Mouse (Mus musculus): Measurements from ENCODE around the gene Kdm6b. TPM values are rescaled to one million over a fixed set of nuclear protein-coding genes. Genes with fewer than 3 reads are reported as not detected.
"Not testable (repeated sequence)": the region's sequence is repeated elsewhere in the genome, so short reads cannot be mapped to it uniquely, and the experiment has no call there.

Gene Kdm6b
- total and polyA plus RNA-seq, 2 experiments from 2014 or later, result 10.5 to 20.5 TPM

GRCm38 (mm10) chr11:69397581-69398057, 15.9 kb downstream of the Kdm6b start:
- Histone ChIP-seq H3K4me3 (ENCODE audit: low read length) (peak overlapping the region; percentile 21), H3K36me3 (ENCODE audit: insufficient read depth, low read length) (peaks cover 26% of the 10 kb centered on the region), H3K4me2 (ENCODE audit: low read depth, low read length) (peak overlapping the region; percentile 92), H3K9ac (replicated peaks; ENCODE audit: low read length) (peak overlapping the region; percentile 38), H3K4me1 (ENCODE audit: insufficient read depth, low read length) (0 out of 2 replicates have a peak, but pooled peaks cover 3% of the 10 kb centered on the region), H3K9me3 (ENCODE audit: low read length) (no peaks in the 10 kb centered on the region), H3K27me3 (ENCODE audit: insufficient read depth, low read length) (no peaks in the 10 kb centered on the region), H3K27ac (peak overlapping the region; percentile 94)
- TF ChIP-seq CTCF (IDR thresholded peaks at IDR 0.05; ENCODE audit: low read depth), result peak; percentile 43
- 18% methylated on average over 24 of the region's 24 CpGs for WGBS
- DNase-seq (ENCODE audit: low spot score) (peak; percentile 29), ATAC-seq (no peak)

GRCm38 (mm10) chr11:69396772-69397171, 16.7 kb downstream of the Kdm6b start:
- peak overlapping the region; percentile 79; the same call in 1 of the 2 replicates for H3K9ac ChIP-seq (replicated peaks; ENCODE audit: low read length)
- 31% methylated on average over 11 of the region's 11 CpGs for WGBS
- no peak for ATAC-seq

GRCm38 (mm10) chr11:69395634-69396373, 17.7 kb downstream of the Kdm6b start:
- no peak for TF ChIP-seq CTCF (IDR thresholded peaks at IDR 0.05; ENCODE audit: low read depth)
- Histone ChIP-seq H3K4me3 (ENCODE audit: low read length) (peak overlapping the region; percentile 58), H3K36me3 (ENCODE audit: insufficient read depth, low read length) (peaks cover 13% of the 10 kb centered on the region), H3K4me1 (ENCODE audit: insufficient read depth, low read length) (0 out of 2 replicates have a peak, but pooled peaks cover 3% of the 10 kb centered on the region), H3K9me3 (ENCODE audit: low read length) (no peaks in the 10 kb centered on the region), H3K27ac (peak overlapping the region; percentile 94), H3K9ac (replicated peaks; ENCODE audit: low read length) (peak overlapping the region; percentile 79), H3K4me2 (ENCODE audit: low read depth, low read length) (peak overlapping the region; percentile 92), H3K27me3 (ENCODE audit: insufficient read depth, low read length) (no peaks in the 10 kb centered on the region)
- DNase-seq (ENCODE audit: low spot score) (peak; percentile 100), ATAC-seq (peak; percentile 94)
- WGBS, result under 1% methylated on average over 48 of the region's 48 CpGs

More at GRCm38 (mm10) chr11:69396772-69397171, 16.7 kb downstream of the Kdm6b start:
- TF ChIP-seq CTCF (IDR thresholded peaks at IDR 0.05; ENCODE audit: low read depth), result no peak
- Histone ChIP-seq H3K36me3 (ENCODE audit: insufficient read depth, low read length) (peaks cover 20% of the 10 kb centered on the region), H3K4me3 (ENCODE audit: low read length) (peak overlapping the region; percentile 58; the same call in 1 of the 2 replicates), H3K4me1 (ENCODE audit: insufficient read depth, low read length) (0 out of 2 replicates have a peak, but pooled peaks cover 3% of the 10 kb centered on the region), H3K27me3 (ENCODE audit: insufficient read depth, low read length) (no peaks in the 10 kb centered on the region), H3K9me3 (ENCODE audit: low read length) (no peaks in the 10 kb centered on the region), H3K4me2 (ENCODE audit: low read depth, low read length) (peak overlapping the region; percentile 92), H3K27ac (peak overlapping the region; percentile 94; the same call in 1 of the 2 replicates)
- DNase-seq (ENCODE audit: low spot score), result no peak

- H3K4me3 ChIP-seq (ENCODE audit: low read length), result peak within 1 kb of the TSS; percentile 58
- peak within 1 kb of the TSS; percentile 92 for H3K4me2 ChIP-seq (ENCODE audit: low read depth, low read length)
- H3K27me3 ChIP-seq (ENCODE audit: insufficient read depth, low read length); H3K9me3 ChIP-seq (ENCODE audit: low read length); H3K4me1 ChIP-seq (ENCODE audit: insufficient read depth, low read length); H3K36me3 ChIP-seq (ENCODE audit: insufficient read depth, low read length): not testable (repeated sequence)
- WGBS, result under 1% methylated on average over 20 of the region's 24 CpGs
- ATAC-seq, result peak; percentile 85
- H3K27ac ChIP-seq, result peak within 1 kb of the TSS; percentile 94
- H3K9ac ChIP-seq (replicated peaks; ENCODE audit: low read length), result peak within 1 kb of the TSS; percentile 79
- DNase-seq (ENCODE audit: low spot score), result peak; percentile 95
Observed at GRCm38 (mm10) chr11:69395235-69395633, 18.2 kb downstream of the Kdm6b start, which contains the start of the genes Naa38 and Cyb5d1. TSS of gene Naa38 (plus strand) at chr11:69395487. TSS of gene Cyb5d1 (minus strand) at chr11:69395631.

- Histone ChIP-seq H3K4me2 (ENCODE audit: low read depth, low read length) (peak overlapping the region; percentile 92), H3K27ac (peak overlapping the region; percentile 94), H3K4me3 (ENCODE audit: low read length) (peak overlapping the region; percentile 58), H3K9ac (replicated peaks; ENCODE audit: low read length) (peak overlapping the region; percentile 79)
- H3K36me3 ChIP-seq (ENCODE audit: insufficient read depth, low read length); H3K4me1 ChIP-seq (ENCODE audit: insufficient read depth, low read length); H3K27me3 ChIP-seq (ENCODE audit: insufficient read depth, low read length); ATAC-seq; H3K9me3 ChIP-seq (ENCODE audit: low read length): not testable (repeated sequence)
- 1% methylated on average over 31 of the region's 31 CpGs for WGBS
- DNase-seq (ENCODE audit: low spot score), result peak; percentile 25
Observed at GRCm38 (mm10) chr11:69394591-69395167, 18.8 kb downstream of the Kdm6b start.

GRCm38 (mm10) chr11:69390400-69391034, 23.0 kb downstream of the Kdm6b start:
- Histone ChIP-seq H3K4me1 (ENCODE audit: insufficient read depth, low read length) (no peaks in the 10 kb centered on the region), H3K27ac (no peak overlapping the region), H3K27me3 (ENCODE audit: insufficient read depth, low read length) (no peaks in the 10 kb centered on the region), H3K9me3 (ENCODE audit: low read length) (no peaks in the 10 kb centered on the region), H3K36me3 (ENCODE audit: insufficient read depth, low read length) (no peaks in the 10 kb centered on the region), H3K4me3 (ENCODE audit: low read length) (no peak overlapping the region), H3K9ac (replicated peaks; ENCODE audit: low read length) (no peak overlapping the region), H3K4me2 (ENCODE audit: low read depth, low read length) (no peak overlapping the region)
- 52% methylated on average over 10 of the region's 10 CpGs for WGBS
- no peak; the same call in 1 of the 2 replicates for ATAC-seq
- peak; percentile 82 for TF ChIP-seq CTCF (IDR thresholded peaks at IDR 0.05; ENCODE audit: low read depth)
- peak; percentile 90 for DNase-seq (ENCODE audit: low spot score)

Measured in hindbrain, postnatal 0 days (tissue).